Mouse (Mus musculus) liver, adult 2 months (tissue): Measurements from ENCODE around the gene Gm266. TPM values are rescaled to one million over a fixed set of nuclear protein-coding genes. Genes with fewer than 3 reads are reported as not detected.

Source experiments
- DNase-seq: peaks from one replicate; pipeline ENCODE4 v3.0.0-alpha.2; 2011; ENCODE audit warnings: low read depth, low spot score; ENCODE audit errors: extremely low read depth
- H3K27ac ChIP-seq: fragments of 200-500 bp; replicated peaks from 2 replicates; pipeline ENCODE4 v1.5.1; 2012; ENCODE audit warnings: low read depth, mild to moderate bottlenecking, control low read depth, inconsistent platforms, low read length; ENCODE audit not compliant: insufficient read depth
- H3K27me3 ChIP-seq: fragments of 200-500 bp; 2 replicates; pipeline ENCODE4 v1.6.1; 2012; ENCODE audit warnings: mild to moderate bottlenecking, moderate library complexity, low read length, inconsistent platforms; ENCODE audit not compliant: control insufficient read depth, insufficient read depth
- H3K36me3 ChIP-seq: fragments of 200-500 bp; 2 replicates; pipeline ENCODE4 v1.6.1; 2012; ENCODE audit warnings: low read length, inconsistent platforms; ENCODE audit not compliant: control insufficient read depth, insufficient read depth
- H3K4me1 ChIP-seq: fragments of 200-500 bp; 2 replicates; pipeline ENCODE4 v1.6.1; 2011; ENCODE audit warnings: low read length; ENCODE audit not compliant: control insufficient read depth, insufficient read depth
- H3K4me3 ChIP-seq: fragments of 200-500 bp; 2 replicates; pipeline ENCODE4 v1.5.1; 2011; ENCODE audit warnings: low read depth, mild to moderate bottlenecking, control low read depth, low read length, moderate library complexity; ENCODE audit not compliant: insufficient read depth
- H3K79me2 ChIP-seq: fragments of 200-500 bp; 2 replicates; pipeline ENCODE4 v1.6.1; 2012; ENCODE audit warnings: inconsistent platforms, mild to moderate bottlenecking, low read length, moderate library complexity; ENCODE audit not compliant: control insufficient read depth, insufficient read depth
- H3K9ac ChIP-seq: fragments of 200-500 bp; 2 replicates; pipeline ENCODE4 v1.6.1; 2012; ENCODE audit warnings: low read depth, mild to moderate bottlenecking, control low read depth, inconsistent platforms, low read length
- CTCF ChIP-seq: fragments of 200-500 bp; IDR thresholded peaks from 2 replicates; pipeline ENCODE4 v1.5.1; 2011; ENCODE audit warnings: low read depth, low read length, control low read depth
- POLR2A ChIP-seq: fragments of 200-500 bp; IDR thresholded peaks from 2 replicates; pipeline ENCODE4 v1.6.1; 2011; ENCODE audit warnings: low read length, control low read depth; ENCODE audit not compliant: insufficient read depth; ENCODE audit errors: extremely low read depth
- WGBS: fragments of 180-500 bp; shearing (Covaris S2); methylation state at CpG from one replicate; pipeline ENCODE4 v1.1.7; 2018; 5-methylcytosine and 5-hydroxymethylcytosine counted together
- polyA plus RNA-seq: library from polyadenylated mRNA; depleted of rRNA; stranded (reverse); fragments of >200 nt; gene quantifications from 2 replicates; pipeline ENCODE4 v1.2.3, GENCODE M21; 2012
- total RNA-seq: library from RNA; depleted of rRNA; stranded (reverse); fragments of >200 nt; gene quantifications from 2 replicates; pipeline ENCODE4 v1.2.3, GENCODE M21; 2014

The Gm266 gene
- total and polyA plus RNA-seq, 2 experiments: not detected

DNA sequence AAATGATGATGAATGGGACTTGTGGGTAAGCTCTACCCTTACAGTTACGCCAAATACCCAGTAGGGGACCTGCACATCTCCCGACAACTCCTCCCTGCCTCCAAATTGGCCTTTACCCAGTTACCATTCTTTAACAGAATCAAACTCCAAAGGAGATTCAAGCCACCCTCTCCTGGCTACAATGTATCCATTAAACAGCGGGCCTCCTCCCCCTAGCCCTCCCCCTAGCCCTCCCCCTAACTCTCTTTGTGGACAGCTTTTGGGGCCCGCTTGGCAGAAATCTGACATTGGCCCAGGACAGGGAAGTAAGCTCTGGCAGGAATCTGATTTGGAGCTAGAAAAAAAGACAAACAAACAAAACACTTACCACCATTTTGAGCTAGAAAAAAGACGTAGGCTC, 14.0 kb upstream of the Gm266 start:
- no peaks in the 10 kb centered on the region for H3K4me1 ChIP-seq
- H3K4me3 ChIP-seq: no peak overlapping the region
- no peak overlapping the region for H3K27ac ChIP-seq
- no peaks in the 10 kb centered on the region for H3K27me3 ChIP-seq
- no peaks in the 10 kb centered on the region for H3K36me3 ChIP-seq
- no peaks in the 10 kb centered on the region for H3K79me2 ChIP-seq
- no peak for DNase-seq
- 84% methylated on average over 5 of the region's 5 CpGs for WGBS
- H3K9ac ChIP-seq: no peak overlapping the region
- no peak for TF ChIP-seq POLR2A
- TF ChIP-seq CTCF: no peak

DNA sequence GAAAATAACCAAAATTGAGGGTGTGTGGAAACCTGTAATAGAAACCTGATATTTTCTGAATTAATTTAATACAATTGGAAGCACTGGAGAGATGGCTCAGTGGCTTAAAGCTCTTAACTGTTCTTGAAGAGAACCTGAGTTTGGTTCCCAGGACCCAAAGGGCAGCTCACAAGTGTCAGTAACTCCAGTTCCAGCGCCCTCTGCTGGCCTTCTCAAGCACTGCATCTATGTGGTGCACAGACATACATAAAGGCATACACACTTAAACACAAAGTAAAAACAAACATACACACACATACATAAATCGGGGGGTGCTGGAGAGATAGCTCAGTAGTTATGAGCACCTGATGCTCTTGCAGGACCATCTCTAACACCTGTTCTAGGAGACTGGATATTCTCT, 11.5 kb upstream of the Gm266 start:
- H3K27me3 ChIP-seq: no peaks in the 10 kb centered on the region
- DNase-seq: no peak

DNA sequence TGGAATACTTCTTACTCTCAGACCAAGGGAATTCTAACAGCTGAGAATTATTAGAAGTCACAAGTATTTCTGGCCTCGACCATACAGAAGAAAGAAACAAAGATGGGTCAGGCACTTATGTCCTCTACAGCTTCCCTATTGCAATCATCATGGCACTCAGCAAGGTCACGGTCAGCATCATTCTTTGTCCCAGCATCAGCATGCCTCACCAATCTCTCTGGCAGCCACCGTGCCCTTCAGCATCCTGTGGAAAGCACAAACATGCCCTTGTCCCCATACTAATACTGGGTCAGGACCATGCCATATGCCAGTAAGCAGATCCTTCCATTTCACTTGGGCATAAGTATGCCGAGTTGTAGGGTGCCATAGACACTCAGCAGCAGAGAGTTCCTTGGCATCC, 9.3 kb upstream of the Gm266 start:
- H3K36me3 ChIP-seq: no peaks in the 10 kb centered on the region
- no peak overlapping the region for H3K27ac ChIP-seq
- no peak overlapping the region for H3K9ac ChIP-seq
- H3K79me2 ChIP-seq: no peaks in the 10 kb centered on the region
- H3K4me3 ChIP-seq: no peak overlapping the region
- no peak for DNase-seq
- TF ChIP-seq POLR2A (no peak), CTCF (no peak)
- no peaks in the 10 kb centered on the region for H3K27me3 ChIP-seq
- WGBS: 70% methylated on average over 4 of the region's 4 CpGs
- H3K4me1 ChIP-seq: no peaks in the 10 kb centered on the region

More for the DNA sequence above, 11.5 kb upstream of the Gm266 start:
- Histone ChIP-seq H3K27ac (no peak overlapping the region), H3K79me2 (no peaks in the 10 kb centered on the region), H3K9ac (no peak overlapping the region), H3K4me3 (no peak overlapping the region), H3K4me1 (no peaks in the 10 kb centered on the region), H3K36me3 (no peaks in the 10 kb centered on the region)
- 54% methylated on average over 2 of the region's 2 CpGs for WGBS
- TF ChIP-seq POLR2A (no peak), CTCF (peak; percentile 51)

DNA sequence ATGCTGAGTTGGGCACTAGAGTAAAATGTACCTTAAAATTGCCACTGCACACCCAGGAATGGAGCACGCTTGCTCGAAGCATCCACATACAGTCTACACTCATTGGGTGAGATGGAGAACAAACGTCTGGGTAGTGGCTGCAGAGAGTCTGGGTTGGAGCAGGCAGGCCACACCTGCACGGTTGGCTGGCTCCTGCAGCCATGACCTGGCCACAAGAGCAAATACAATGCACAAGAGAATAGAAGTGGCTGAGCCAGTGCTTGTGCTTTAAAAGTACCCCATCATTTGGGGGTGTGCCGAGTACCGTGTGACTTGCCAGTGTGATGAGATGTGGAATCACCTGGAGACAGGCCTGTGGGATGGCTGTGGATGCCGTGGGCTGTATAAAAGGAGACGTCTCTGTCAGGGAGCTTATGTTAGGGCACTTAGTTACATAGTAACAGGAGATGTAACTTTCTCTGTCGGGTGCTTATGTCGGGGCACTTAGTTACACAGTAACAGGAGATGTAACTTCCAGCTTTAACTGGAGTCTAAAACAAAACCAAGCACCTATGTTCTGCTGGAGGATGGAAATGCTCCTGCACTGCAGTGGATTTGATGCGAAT, 3.7 kb upstream of the Gm266 start:
- H3K9ac ChIP-seq: no peak overlapping the region
- H3K27ac ChIP-seq: no peak overlapping the region
- no peak overlapping the region for H3K4me3 ChIP-seq
- H3K36me3 ChIP-seq: no peaks in the 10 kb centered on the region
- WGBS: 35% methylated on average over 11 of the region's 11 CpGs
- DNase-seq: no peak
- H3K27me3 ChIP-seq: peaks cover 14% of the 10 kb centered on the region
- TF ChIP-seq POLR2A (no peak), CTCF (no peak)
- no peaks in the 10 kb centered on the region for H3K79me2 ChIP-seq
- H3K4me1 ChIP-seq: peaks cover 3% of the 10 kb centered on the region; the same call in 1 of the 2 replicates

DNA sequence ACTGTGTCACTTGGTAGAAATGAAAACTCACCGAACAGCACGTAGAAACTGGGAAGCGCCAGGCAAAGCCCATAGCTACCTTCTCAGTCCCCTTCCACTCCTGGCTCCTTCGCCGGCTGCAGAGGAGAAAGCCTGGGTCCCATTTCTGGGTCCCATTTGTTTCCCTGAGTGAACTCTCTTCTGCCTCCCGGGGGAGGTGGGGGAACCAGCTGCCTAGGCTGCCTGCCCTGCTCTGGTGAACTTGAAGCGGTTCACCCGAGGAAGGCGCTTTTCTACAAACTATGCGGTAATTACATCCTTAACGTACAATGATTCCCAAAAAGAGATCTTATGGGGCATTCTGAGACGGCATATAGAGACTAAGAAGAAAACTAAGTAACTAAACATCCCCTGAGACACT, 832 bp upstream of the Gm266 start:
- no peak for DNase-seq
- H3K27me3 ChIP-seq: peaks cover 14% of the 10 kb centered on the region
- H3K4me1 ChIP-seq: peaks cover 3% of the 10 kb centered on the region; the same call in 1 of the 2 replicates
- 50% methylated on average over 12 of the region's 12 CpGs for WGBS
- H3K36me3 ChIP-seq: no peaks in the 10 kb centered on the region
- no peak overlapping the region for H3K4me3 ChIP-seq
- no peaks in the 10 kb centered on the region for H3K79me2 ChIP-seq
- TF ChIP-seq POLR2A (no peak), CTCF (no peak)
- H3K27ac ChIP-seq: no peak overlapping the region
- no peak overlapping the region for H3K9ac ChIP-seq

DNA sequence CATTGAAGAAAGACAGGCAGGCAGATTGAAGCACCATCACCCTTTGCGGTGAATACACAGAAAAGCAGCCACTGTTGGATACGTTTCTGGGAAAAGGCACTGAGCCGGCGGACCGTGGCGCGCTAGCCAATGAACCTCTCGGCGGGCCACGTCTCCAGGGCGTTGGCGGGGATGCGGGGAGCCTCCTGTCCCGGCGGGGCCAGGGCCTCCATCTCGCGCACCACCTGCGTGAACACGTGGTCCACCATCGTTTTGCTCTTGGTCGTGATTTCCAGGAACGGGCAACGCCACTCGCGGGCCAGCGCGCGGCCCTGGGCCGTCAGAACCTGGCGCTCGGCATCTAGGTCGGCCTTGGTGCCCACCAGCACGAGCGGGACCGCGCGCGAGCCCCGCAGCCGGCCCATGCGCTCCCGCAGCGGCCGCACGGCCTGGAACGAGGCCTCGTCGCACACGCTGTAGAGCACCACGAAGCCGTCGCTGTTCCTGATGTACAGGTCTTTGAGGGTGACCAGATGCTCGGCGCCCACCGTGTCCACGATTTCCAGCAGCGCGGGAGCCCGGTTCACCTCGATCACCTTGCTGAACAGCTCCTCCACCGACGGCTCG, 474 bp downstream of the Gm266 start:
- H3K4me1 ChIP-seq: peaks cover 3% of the 10 kb centered on the region; the same call in 1 of the 2 replicates
- H3K79me2 ChIP-seq: no peaks in the 10 kb centered on the region
- no peak for TF ChIP-seq CTCF
- no peak for TF ChIP-seq POLR2A
- peak overlapping the region; percentile 3; the same call in 1 of the 2 replicates for H3K9ac ChIP-seq
- H3K4me3 ChIP-seq: peak overlapping the region; percentile 39; the same call in 1 of the 2 replicates
- 3% methylated on average over 63 of the region's 63 CpGs for WGBS
- peaks cover 14% of the 10 kb centered on the region for H3K27me3 ChIP-seq
- H3K36me3 ChIP-seq: no peaks in the 10 kb centered on the region
- no peak overlapping the region for H3K27ac ChIP-seq
- no peak for DNase-seq
